Mouse (Mus musculus) kidney, embryonic 15.5 days (tissue): ENCODE data around the gene Rasd1. TPM values are rescaled to one million over a fixed set of nuclear protein-coding genes. Genes with fewer than 3 reads are reported as not detected.
"Not testable (repeated sequence)": the region's sequence is repeated elsewhere in the genome, so short reads cannot be mapped to it uniquely, and the experiment has no call there.

Source experiments
- ATAC-seq: fragments of 200-750 bp; cut with Nextera tagmentation; replicated peaks from 2 replicates; pipeline ENCODE4 v1.8.0; 2017; ENCODE audit warnings: moderate TSS enrichment; ENCODE audit not compliant: low FRiP score
- H3K27ac ChIP-seq: fragments of 300-500 bp; sonication (generic); 2 replicates; pipeline ENCODE4 v1.5.1; 2015; ENCODE audit warnings: mild to moderate bottlenecking, inconsistent platforms
- H3K27me3 ChIP-seq: fragments of 300-500 bp; sonication (generic); 2 replicates; pipeline ENCODE4 v1.6.1; 2015; ENCODE audit warnings: inconsistent platforms
- H3K36me3 ChIP-seq: fragments of 300-500 bp; sonication (generic); 2 replicates; pipeline ENCODE4 v1.6.1; 2015; ENCODE audit warnings: inconsistent platforms
- H3K4me1 ChIP-seq: fragments of 300-500 bp; sonication (generic); 2 replicates; pipeline ENCODE4 v1.6.1; 2015; ENCODE audit warnings: inconsistent platforms
- H3K4me2 ChIP-seq: fragments of 300-500 bp; sonication (generic); 2 replicates; pipeline ENCODE4 v1.6.1; 2015; ENCODE audit warnings: moderate library complexity, mild to moderate bottlenecking, inconsistent platforms
- H3K4me3 ChIP-seq: fragments of 300-500 bp; sonication (generic); replicated peaks from 2 replicates; pipeline ENCODE4 v1.5.1; 2015; ENCODE audit warnings: mild to moderate bottlenecking, inconsistent platforms
- H3K9ac ChIP-seq: fragments of 300-500 bp; sonication (generic); 2 replicates; pipeline ENCODE4 v1.6.1; 2015; ENCODE audit warnings: mild to moderate bottlenecking, inconsistent platforms
- H3K9me3 ChIP-seq: fragments of 300-500 bp; sonication (generic); replicated peaks from 2 replicates; pipeline ENCODE4 v1.6.1; 2016; ENCODE audit warnings: inconsistent platforms
- WGBS: fragments of 180-500 bp; shearing (Covaris S2); methylation state at CpG from one replicate; pipeline ENCODE4 v1.1.7; 2015; ENCODE audit warnings: mixed read lengths; 5-methylcytosine and 5-hydroxymethylcytosine counted together
- polyA plus RNA-seq: library from polyadenylated mRNA; unstranded; fragments of >200 nt; fragmentation: Nextera tagmentation; extraction: Ambion mirVana; gene quantifications from 2 replicates; pipeline ENCODE4 v1.2.1, GENCODE M21; 2015

Gene Rasd1
- polyA plus RNA-seq, 1 experiment from 2014 or later = 4.0 TPM

DNA sequence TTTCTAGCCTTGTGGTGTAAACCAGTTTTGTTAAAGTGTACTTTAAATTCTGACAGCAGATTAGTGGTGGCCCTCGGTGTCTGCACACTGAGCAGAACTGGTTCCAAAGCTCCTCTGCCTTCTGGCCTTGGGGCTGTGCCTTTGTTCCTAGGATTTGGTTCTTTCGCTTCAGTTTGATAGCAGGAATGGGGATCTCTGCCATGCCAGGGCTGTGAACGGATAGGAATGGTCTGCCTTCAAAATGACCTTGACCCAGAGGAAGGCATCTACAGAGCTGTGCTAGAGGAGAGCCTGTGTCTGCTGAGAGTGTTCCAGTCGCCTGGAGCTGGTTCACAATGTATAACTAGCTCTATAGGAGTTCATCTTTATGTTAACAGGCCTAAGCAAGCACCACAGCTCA lies 5.3 kb downstream of the Rasd1 start:
- H3K4me2 ChIP-seq = no peak overlapping the region
- H3K27ac ChIP-seq = no peak overlapping the region
- WGBS = 79% methylated on average over 4 of the region's 4 CpGs
- peaks cover 20% of the 10 kb centered on the region for H3K4me1 ChIP-seq
- no peak overlapping the region for H3K4me3 ChIP-seq
- no peak overlapping the region for H3K9ac ChIP-seq
- H3K27me3 ChIP-seq = peaks cover 22% of the 10 kb centered on the region
- no peak for ATAC-seq
- no peaks in the 10 kb centered on the region for H3K9me3 ChIP-seq
- peaks cover 45% of the 10 kb centered on the region for H3K36me3 ChIP-seq

DNA sequence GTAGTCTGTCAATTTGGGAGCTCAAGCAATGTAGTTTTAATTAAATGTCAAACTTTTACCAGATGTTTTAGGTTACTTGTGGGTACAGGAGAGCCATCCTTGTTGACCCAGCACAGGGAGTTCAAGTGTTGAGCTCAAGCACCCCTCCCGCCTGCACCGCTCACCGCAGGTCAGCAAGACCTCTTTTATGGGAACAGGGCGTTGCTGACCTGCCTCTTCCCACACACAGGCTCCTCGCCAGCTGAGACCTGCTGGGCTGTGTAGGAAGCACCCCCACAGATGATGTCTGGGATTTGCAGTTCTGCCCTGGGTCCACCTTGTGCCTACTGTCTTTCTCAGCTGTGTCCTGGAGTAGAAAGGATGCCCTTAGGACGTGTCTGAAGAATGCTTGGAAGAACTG lies 8.0 kb downstream of the Rasd1 start:
- Histone ChIP-seq H3K4me1 (peaks cover 7% of the 10 kb centered on the region; the same call in 1 of the 2 replicates), H3K27me3 (no peaks in the 10 kb centered on the region), H3K4me3 (no peak overlapping the region), H3K9ac (no peak overlapping the region), H3K4me2 (no peak overlapping the region), H3K9me3 (no peaks in the 10 kb centered on the region), H3K36me3 (peaks cover 39% of the 10 kb centered on the region), H3K27ac (no peak overlapping the region)
- WGBS = 56% methylated on average over 6 of the region's 6 CpGs
- no peak for ATAC-seq

DNA sequence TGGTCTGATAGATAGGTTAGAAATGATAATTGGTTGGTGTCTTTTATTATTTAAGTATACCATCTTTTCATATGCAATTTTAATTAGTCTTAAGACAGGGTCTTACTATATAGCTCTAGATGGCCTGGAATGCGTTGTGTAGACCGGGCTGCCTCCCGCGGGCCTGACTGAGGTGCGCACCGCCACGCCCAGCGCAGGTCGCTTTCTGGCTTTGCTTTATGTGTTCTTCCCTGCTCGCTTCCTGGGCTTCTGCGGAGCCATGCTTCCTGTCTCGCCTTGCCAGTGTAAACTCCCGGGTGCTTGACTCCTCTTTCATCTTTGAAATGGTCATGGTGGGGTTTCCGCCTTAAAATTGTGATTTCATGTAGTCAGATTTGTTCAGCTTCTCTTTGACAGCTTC lies 11.9 kb downstream of the Rasd1 start:
- 87% methylated on average over 14 of the region's 14 CpGs for WGBS
- H3K9ac ChIP-seq = no peak overlapping the region
- ATAC-seq = no peak
- H3K27ac ChIP-seq = no peak overlapping the region
- no peak overlapping the region for H3K4me2 ChIP-seq
- H3K9me3 ChIP-seq = no peaks in the 10 kb centered on the region
- peaks cover 17% of the 10 kb centered on the region for H3K4me1 ChIP-seq
- H3K4me3 ChIP-seq = no peak overlapping the region
- H3K36me3 ChIP-seq = peaks cover 26% of the 10 kb centered on the region; the same call in 1 of the 2 replicates
- no peaks in the 10 kb centered on the region for H3K27me3 ChIP-seq

DNA sequence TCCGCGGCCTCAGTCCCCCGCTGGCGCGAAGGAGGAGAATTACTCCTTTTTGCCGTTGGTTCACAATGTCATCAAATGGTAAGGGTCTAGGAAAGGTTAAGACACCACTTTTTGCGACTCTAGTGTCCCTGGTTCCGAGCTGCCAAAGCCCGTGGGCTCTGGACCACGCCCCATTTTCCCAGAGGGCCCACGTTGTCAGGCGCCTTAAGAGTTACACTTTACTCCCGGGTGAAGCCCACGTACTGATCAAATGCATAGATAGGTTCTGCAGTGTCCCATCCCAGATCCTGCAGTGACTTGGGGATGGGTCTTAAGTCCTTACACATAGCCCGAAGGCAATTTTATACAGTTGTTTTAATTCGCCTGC lies 16.4 kb downstream of the Rasd1 start:
- Histone ChIP-seq H3K4me1 (peaks cover 19% of the 10 kb centered on the region), H3K27me3 (no peaks in the 10 kb centered on the region), H3K9ac (peak overlapping the region; percentile 94), H3K4me3 (peak overlapping the region; percentile 83), H3K27ac (peak overlapping the region; percentile 85), H3K4me2 (peak overlapping the region; percentile 71), H3K36me3 (peaks cover 6% of the 10 kb centered on the region; the same call in 1 of the 2 replicates), H3K9me3 (no peaks in the 10 kb centered on the region)
- ATAC-seq = peak; percentile 79
- 3% methylated on average over 16 of the region's 16 CpGs for WGBS

DNA sequence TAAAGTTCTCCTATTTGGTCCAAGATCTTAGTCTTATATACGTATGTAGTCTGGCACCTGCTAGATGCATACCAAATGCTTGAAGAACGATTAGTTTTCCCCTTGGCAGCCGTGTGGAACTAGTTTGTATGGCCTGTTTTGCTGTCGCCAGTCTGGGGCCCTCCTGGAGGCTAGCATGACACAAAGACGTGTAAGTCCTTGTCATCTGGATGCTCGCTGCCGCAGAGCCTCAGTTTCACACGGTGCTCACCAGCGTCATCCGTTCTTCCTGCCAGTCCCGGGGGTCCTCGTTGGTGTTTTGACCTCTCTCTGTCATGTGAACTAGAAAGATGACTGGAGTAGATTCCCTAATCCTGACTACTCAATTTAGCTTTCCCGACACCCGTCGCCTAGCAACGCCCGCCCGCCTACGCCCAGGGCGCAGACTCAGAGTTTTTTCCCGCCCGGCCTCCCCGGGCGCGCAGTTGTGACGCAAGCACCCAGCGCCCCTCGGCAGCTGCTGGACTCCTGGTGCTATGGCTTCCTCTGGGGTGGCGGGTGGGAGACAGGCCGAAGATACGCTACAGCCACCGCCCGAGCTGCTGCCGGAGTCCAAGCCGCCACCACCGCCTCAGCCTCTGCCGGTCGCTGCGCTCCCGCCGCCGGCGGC lies 16.9 kb downstream of the Rasd1 start, which contains the start of gene Med9:
TSS of gene Med9 (plus strand) at position 455 of the 649 bp plus-strand sequence.
- H3K4me2 ChIP-seq = peak within 1 kb of the TSS; percentile 71
- no peaks in the 10 kb centered on the region for H3K27me3 ChIP-seq
- WGBS = under 1% methylated on average over 43 of the region's 43 CpGs
- peak within 1 kb of the TSS; percentile 83 for H3K4me3 ChIP-seq
- no peaks in the 10 kb centered on the region for H3K9me3 ChIP-seq
- H3K4me1 ChIP-seq = peaks cover 19% of the 10 kb centered on the region
- peak within 1 kb of the TSS; percentile 85 for H3K27ac ChIP-seq
- H3K9ac ChIP-seq = peak within 1 kb of the TSS; percentile 94
- peak; percentile 96 for ATAC-seq
- peaks cover 6% of the 10 kb centered on the region; the same call in 1 of the 2 replicates for H3K36me3 ChIP-seq

DNA sequence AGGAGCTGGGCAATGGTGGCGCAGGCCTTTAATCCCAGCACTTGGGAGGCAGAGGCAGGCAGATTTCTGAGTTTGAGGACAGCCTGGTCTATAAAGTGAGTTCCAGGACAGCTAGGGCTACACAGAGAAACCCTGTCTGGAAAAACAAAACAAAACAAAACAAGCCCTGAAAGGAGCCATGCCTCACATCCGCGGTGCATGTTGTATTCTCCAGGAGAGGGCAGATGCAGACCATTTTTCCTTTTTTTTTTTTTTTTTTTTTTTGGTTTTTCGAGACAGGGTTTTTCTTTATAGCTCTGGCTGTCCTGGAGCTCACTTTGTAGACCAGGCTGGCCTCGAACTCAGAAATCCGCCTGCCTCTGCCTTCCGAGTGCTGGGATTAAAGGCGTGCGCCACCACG lies 19.9 kb downstream of the Rasd1 start:
- H3K27ac ChIP-seq, H3K36me3 ChIP-seq, H3K27me3 ChIP-seq, H3K9ac ChIP-seq, H3K9me3 ChIP-seq, H3K4me3 ChIP-seq, ATAC-seq, H3K4me2 ChIP-seq: not testable (repeated sequence)
- 85% methylated on average over 10 of the region's 10 CpGs for WGBS
- H3K4me1 ChIP-seq = peaks cover 19% of the 10 kb centered on the region

DNA sequence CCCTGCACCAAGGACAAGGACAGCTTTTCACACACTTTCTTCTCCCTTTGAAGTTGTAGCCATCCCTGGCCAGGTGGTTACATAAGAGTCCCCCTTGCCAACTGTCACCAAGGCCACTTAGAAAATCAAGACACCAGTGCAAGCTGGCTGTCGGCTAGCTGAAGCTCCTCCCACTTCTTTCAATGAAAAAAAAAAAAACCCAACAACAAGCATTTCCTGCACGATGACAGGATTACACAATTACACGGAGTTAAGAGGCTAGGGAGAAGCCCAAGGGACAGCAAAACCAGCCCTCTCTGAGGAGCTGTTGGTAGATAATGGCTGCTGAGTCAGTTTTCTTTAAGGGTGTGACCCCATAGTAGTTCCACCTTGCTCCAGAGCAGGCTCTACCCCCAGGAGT lies 23.4 kb downstream of the Rasd1 start:
- H3K4me2 ChIP-seq = no peak overlapping the region
- H3K27me3 ChIP-seq = no peaks in the 10 kb centered on the region
- H3K9me3 ChIP-seq = no peaks in the 10 kb centered on the region
- H3K4me3 ChIP-seq = no peak overlapping the region
- no peaks in the 10 kb centered on the region for H3K36me3 ChIP-seq
- ATAC-seq = no peak
- no peak overlapping the region for H3K27ac ChIP-seq
- no peak overlapping the region for H3K9ac ChIP-seq
- no peaks in the 10 kb centered on the region for H3K4me1 ChIP-seq
- 24% methylated on average over 3 of the region's 3 CpGs for WGBS

DNA sequence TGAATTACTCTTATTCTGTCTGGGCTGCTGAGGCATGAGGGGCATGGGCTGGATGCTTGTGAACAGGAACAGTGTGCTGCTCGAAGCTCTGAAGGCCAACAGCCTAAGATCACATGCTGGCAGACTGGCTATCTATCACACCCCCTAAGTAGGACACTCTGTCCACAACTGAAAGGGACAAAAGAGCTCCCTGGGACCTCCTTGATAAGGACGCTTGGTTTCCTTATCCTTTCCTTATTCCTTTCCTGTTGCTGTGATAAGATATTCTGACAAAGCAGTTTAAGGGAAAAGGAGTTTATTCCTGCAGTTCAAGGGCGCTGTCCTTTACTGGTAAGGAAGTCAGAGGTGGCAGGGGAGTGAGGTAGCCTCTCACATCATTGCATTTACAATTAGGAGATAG lies 24.1 kb downstream of the Rasd1 start:
- H3K4me2 ChIP-seq = no peak overlapping the region
- H3K36me3 ChIP-seq = no peaks in the 10 kb centered on the region
- no peak overlapping the region for H3K4me3 ChIP-seq
- no peak for ATAC-seq
- H3K27ac ChIP-seq = no peak overlapping the region
- H3K4me1 ChIP-seq = no peaks in the 10 kb centered on the region
- H3K9ac ChIP-seq = no peak overlapping the region
- WGBS = 73% methylated on average over 3 of the region's 3 CpGs
- H3K9me3 ChIP-seq = no peaks in the 10 kb centered on the region
- no peaks in the 10 kb centered on the region for H3K27me3 ChIP-seq

DNA sequence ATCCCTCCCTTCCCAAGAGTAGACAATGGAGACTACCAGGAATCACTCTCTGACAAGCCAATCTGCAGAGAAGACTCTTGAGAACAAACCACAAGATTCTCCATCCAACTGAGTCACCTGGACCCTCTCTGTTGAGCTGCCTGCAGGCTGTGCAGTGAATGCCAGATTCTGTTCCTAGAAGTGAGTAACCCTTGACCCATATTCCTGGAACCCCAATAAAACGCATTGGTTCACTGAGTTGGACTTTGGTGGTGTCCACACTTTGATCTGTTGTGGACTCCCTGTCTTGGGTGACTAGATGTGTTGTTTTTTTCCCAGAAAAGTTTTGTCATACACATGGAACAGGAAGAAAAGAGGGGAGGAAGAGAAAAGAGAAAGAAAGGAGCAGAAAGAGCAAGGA lies 24.9 kb downstream of the Rasd1 start:
- Histone ChIP-seq H3K27me3 (no peaks in the 10 kb centered on the region), H3K4me2 (no peak overlapping the region), H3K9me3 (no peaks in the 10 kb centered on the region), H3K4me1 (no peaks in the 10 kb centered on the region), H3K27ac (no peak overlapping the region), H3K9ac (no peak overlapping the region), H3K36me3 (no peaks in the 10 kb centered on the region), H3K4me3 (no peak overlapping the region)
- WGBS = 77% methylated on average over 1 of the region's 1 CpGs
- no peak for ATAC-seq

DNA sequence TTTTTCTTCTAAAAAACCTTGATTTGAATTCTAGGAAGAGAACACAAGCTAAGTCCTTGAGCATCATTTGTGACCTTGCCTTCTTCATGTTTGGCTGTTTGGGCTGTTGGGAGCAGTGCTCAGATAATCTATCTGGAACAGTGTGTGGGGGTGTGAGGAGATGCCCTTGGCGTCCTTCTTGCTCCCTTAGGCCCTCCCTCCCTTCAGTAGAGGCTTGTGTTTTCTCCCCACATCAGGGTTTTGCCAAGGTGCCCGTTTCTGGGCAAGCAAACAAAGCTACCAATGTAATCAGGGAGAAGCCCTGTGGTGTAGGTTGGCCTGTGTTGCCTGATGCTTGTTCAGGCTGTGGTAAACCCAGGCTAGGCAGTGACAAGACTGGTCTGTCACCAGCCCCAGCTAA lies 27.1 kb downstream of the Rasd1 start:
- Histone ChIP-seq H3K4me1 (no peaks in the 10 kb centered on the region), H3K4me3 (no peak overlapping the region), H3K9me3 (no peaks in the 10 kb centered on the region), H3K4me2 (no peak overlapping the region), H3K9ac (no peak overlapping the region), H3K27me3 (0 out of 2 replicates have a peak, but pooled peaks cover under 1% of the 10 kb centered on the region), H3K27ac (no peak overlapping the region), H3K36me3 (no peaks in the 10 kb centered on the region)
- no peak for ATAC-seq
- 41% methylated on average over 2 of the region's 2 CpGs for WGBS

DNA sequence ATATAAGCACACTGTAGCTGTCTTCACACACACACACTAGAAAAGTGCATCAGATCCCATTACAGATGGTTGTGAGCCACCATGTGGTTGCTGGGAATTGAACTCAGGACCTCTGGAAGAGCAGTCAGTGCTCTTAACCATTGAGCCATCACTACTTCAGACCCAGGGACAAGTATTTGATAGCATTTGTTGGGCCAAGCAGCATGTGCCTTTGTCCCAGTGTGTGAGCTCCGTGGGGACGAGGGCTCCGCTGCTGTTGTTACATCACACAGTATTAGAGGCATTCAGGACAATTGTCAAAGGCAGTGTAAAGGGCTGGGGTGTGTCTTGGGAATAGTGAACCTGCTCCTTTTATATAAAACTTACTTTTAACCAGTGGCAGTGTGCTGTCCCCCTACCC lies 27.7 kb downstream of the Rasd1 start:
- 0 out of 2 replicates have a peak, but pooled peaks cover 5% of the 10 kb centered on the region for H3K27me3 ChIP-seq
- no peaks in the 10 kb centered on the region for H3K4me1 ChIP-seq
- H3K4me2 ChIP-seq = no peak overlapping the region
- no peaks in the 10 kb centered on the region for H3K9me3 ChIP-seq
- H3K36me3 ChIP-seq = no peaks in the 10 kb centered on the region
- no peak overlapping the region for H3K9ac ChIP-seq
- no peak for ATAC-seq
- 89% methylated on average over 3 of the region's 3 CpGs for WGBS
- no peak overlapping the region for H3K4me3 ChIP-seq
- no peak overlapping the region for H3K27ac ChIP-seq

DNA sequence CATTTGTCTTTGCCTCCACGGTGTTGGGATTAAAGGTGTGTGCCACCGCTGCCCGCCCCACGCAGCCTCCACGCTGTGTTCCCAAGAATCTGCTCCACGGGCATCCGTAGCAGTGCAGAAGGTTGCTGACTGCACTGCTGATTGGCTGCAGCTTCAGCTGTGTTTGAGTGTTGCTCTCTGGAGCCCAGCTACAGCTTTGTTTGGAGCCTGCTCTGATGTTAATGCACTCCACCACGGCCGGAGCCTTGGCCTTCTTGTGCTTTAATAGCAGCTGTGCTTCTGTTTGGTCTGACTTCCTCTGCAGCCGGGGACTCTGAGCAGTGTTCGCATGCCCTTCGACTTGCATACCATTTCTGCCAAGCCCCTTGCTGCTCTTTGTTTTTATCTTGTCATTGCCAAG lies 30.8 kb downstream of the Rasd1 start:
- H3K4me3 ChIP-seq = no peak overlapping the region
- no peak for ATAC-seq
- no peaks in the 10 kb centered on the region for H3K36me3 ChIP-seq
- H3K9ac ChIP-seq = no peak overlapping the region
- H3K27me3 ChIP-seq = 0 out of 2 replicates have a peak, but pooled peaks cover 5% of the 10 kb centered on the region
- H3K9me3 ChIP-seq = no peaks in the 10 kb centered on the region
- H3K4me2 ChIP-seq = no peak overlapping the region
- 59% methylated on average over 12 of the region's 12 CpGs for WGBS
- no peak overlapping the region for H3K27ac ChIP-seq
- H3K4me1 ChIP-seq = no peaks in the 10 kb centered on the region
